Mouse (Mus musculus): Measurements from ENCODE around the gene Tnfsfm13.

Tnfsfm13 gene

GRCm38 (mm10) chr11:69681314-69682208 lies 14.3 kb downstream of the Tnfsfm13 start, which contains the start of gene Senp3:
Senp3 (minus strand) TSS chr11:69682084.
- DNase-seq (ENCODE audit: low spot score), result peak; percentile 96

- DNase-seq (ENCODE audit: low spot score), result no peak
Measured at GRCm38 (mm10) chr11:69680136-69680855, 15.6 kb downstream of the Tnfsfm13 start.

GRCm38 (mm10) chr11:69679144-69679543 lies 16.8 kb downstream of the Tnfsfm13 start:
- no peak for DNase-seq (ENCODE audit: low spot score)

GRCm38 (mm10) chr11:69672211-69672706 lies 23.6 kb downstream of the Tnfsfm13 start, which contains the start of gene Eif4a1:
Eif4a1 (minus strand) TSS chr11:69672423.
- peak; percentile 100 for DNase-seq (ENCODE audit: low spot score)

- DNase-seq (ENCODE audit: low spot score), result no peak
Measured at GRCm38 (mm10) chr11:69671726-69672124, 24.2 kb downstream of the Tnfsfm13 start.

GRCm38 (mm10) chr11:69670786-69671725 lies 24.8 kb downstream of the Tnfsfm13 start:
- peak; percentile 93 for DNase-seq (ENCODE audit: low spot score)

GRCm38 (mm10) chr11:69666665-69667005 lies 29.3 kb downstream of the Tnfsfm13 start:
- no peak for DNase-seq (ENCODE audit: low spot score)

GRCm38 (mm10) chr11:69665961-69666664 lies 29.8 kb downstream of the Tnfsfm13 start, which contains the start of gene Cd68:
Cd68 (minus strand) TSS chr11:69666153.
- peak; percentile 20 for DNase-seq (ENCODE audit: low spot score)

- no peak for DNase-seq (ENCODE audit: low spot score)
Measured at GRCm38 (mm10) chr11:69665457-69665960, 30.4 kb downstream of the Tnfsfm13 start.

GRCm38 (mm10) chr11:69664841-69665240 lies 31.1 kb downstream of the Tnfsfm13 start:
- no peak for DNase-seq (ENCODE audit: low spot score)

GRCm38 (mm10) chr11:69663795-69664194 lies 32.1 kb downstream of the Tnfsfm13 start:
- no peak for DNase-seq (ENCODE audit: low spot score)

GRCm38 (mm10) chr11:69662967-69663671 lies 32.8 kb downstream of the Tnfsfm13 start:
- peak; percentile 32 for DNase-seq (ENCODE audit: low spot score)

GRCm38 (mm10) chr11:69662213-69662966 lies 33.5 kb downstream of the Tnfsfm13 start, which contains the start of gene Mpdu1:
Mpdu1 (minus strand) TSS chr11:69662642.
- peak; percentile 94 for DNase-seq (ENCODE audit: low spot score)

- DNase-seq (ENCODE audit: low spot score), result peak; percentile 62
Measured at GRCm38 (mm10) chr11:69661221-69661881, 34.5 kb downstream of the Tnfsfm13 start.

GRCm38 (mm10) chr11:69657462-69657881 lies 38.4 kb downstream of the Tnfsfm13 start:
- DNase-seq (ENCODE audit: low spot score), result no peak

GRCm38 (mm10) chr11:69656617-69657461 lies 39.1 kb downstream of the Tnfsfm13 start:
- DNase-seq (ENCODE audit: low spot score), result peak; percentile 23

- no peak for DNase-seq (ENCODE audit: low spot score)
Measured at GRCm38 (mm10) chr11:69656065-69656455, 39.8 kb downstream of the Tnfsfm13 start.

Data from ovary, postnatal 36 days (tissue).